Mouse (Mus musculus) heart, adult 8-10 months (tissue): ENCODE measurements at regions not wholly inside any gene's neighbourhood (a gene's known extent, or its start where the extent isn't known, plus 50 kb on each side); places are given as distances from the start of the nearest gene placed in this dataset.
A peak's percentile ranks its signal among the peaks of the same experiment; 100 is the strongest.
"Not testable (repeated sequence)": the region's sequence is repeated elsewhere in the genome, so short reads cannot be mapped to it uniquely, and the experiment has no call there.

Source experiments
- DNase-seq: peaks from one replicate; pipeline ENCODE4 v3.0.0; 2022; ENCODE audit warnings: low spot score

- no peak for DNase-seq
These were observed 348.7 kb upstream of the Cpeb2 start for GRCm38 (mm10) chr5:42884251-42884650.

GRCm38 (mm10) chr5:42891890-42892289 is 341.1 kb upstream of the Cpeb2 start:
- no peak for DNase-seq

GRCm38 (mm10) chr5:42906136-42906535 is 326.8 kb upstream of the Cpeb2 start:
- DNase-seq: no peak

GRCm38 (mm10) chr5:42919328-42919727 is 313.6 kb upstream of the Cpeb2 start:
- peak; percentile 9 for DNase-seq

GRCm38 (mm10) chr5:42932106-42932505 is 300.9 kb upstream of the Cpeb2 start:
- DNase-seq: no peak

- no peak for DNase-seq
These were observed 273.6 kb upstream of the Cpeb2 start for GRCm38 (mm10) chr5:42959296-42959862.

GRCm38 (mm10) chr5:42966952-42967351 is 266.0 kb upstream of the Cpeb2 start:
- not testable (repeated sequence) for DNase-seq

GRCm38 (mm10) chr5:42969209-42969608 is 263.8 kb upstream of the Cpeb2 start:
- DNase-seq: no peak

- DNase-seq: no peak
These were observed 263.3 kb upstream of the Cpeb2 start for GRCm38 (mm10) chr5:42969621-42970020.

GRCm38 (mm10) chr5:42977108-42977507 is 255.9 kb upstream of the Cpeb2 start:
- no peak for DNase-seq

- DNase-seq: no peak
These were observed 251.9 kb upstream of the Cpeb2 start for GRCm38 (mm10) chr5:42980946-42981650.

GRCm38 (mm10) chr5:42986203-42986602 is 246.8 kb upstream of the Cpeb2 start:
- DNase-seq: no peak

GRCm38 (mm10) chr5:42987710-42988466 is 245.1 kb upstream of the Cpeb2 start:
- DNase-seq: no peak

GRCm38 (mm10) chr5:42989287-42989686 is 243.7 kb upstream of the Cpeb2 start:
- no peak for DNase-seq

- DNase-seq: no peak
These were observed 208.9 kb upstream of the Cpeb2 start for GRCm38 (mm10) chr5:43024006-43024593.

- no peak for DNase-seq
These were observed 201.7 kb upstream of the Cpeb2 start for GRCm38 (mm10) chr5:43031285-43031684.

- DNase-seq: no peak
These were observed 201.1 kb upstream of the Cpeb2 start for GRCm38 (mm10) chr5:43031916-43032315.

GRCm38 (mm10) chr5:43034421-43034820 is 198.5 kb upstream of the Cpeb2 start:
- DNase-seq: no peak

GRCm38 (mm10) chr5:43037592-43037991 is 195.4 kb upstream of the Cpeb2 start:
- DNase-seq: no peak

- no peak for DNase-seq
These were observed 193.4 kb upstream of the Cpeb2 start for GRCm38 (mm10) chr5:43039525-43039924.

- DNase-seq: no peak
These were observed 190.4 kb upstream of the Cpeb2 start for GRCm38 (mm10) chr5:43042585-43042984.

GRCm38 (mm10) chr5:43045860-43046259 is 187.1 kb upstream of the Cpeb2 start:
- no peak for DNase-seq
